Mouse (Mus musculus): ENCODE data around the gene Amigo1.

The Amigo1 gene

DNA sequence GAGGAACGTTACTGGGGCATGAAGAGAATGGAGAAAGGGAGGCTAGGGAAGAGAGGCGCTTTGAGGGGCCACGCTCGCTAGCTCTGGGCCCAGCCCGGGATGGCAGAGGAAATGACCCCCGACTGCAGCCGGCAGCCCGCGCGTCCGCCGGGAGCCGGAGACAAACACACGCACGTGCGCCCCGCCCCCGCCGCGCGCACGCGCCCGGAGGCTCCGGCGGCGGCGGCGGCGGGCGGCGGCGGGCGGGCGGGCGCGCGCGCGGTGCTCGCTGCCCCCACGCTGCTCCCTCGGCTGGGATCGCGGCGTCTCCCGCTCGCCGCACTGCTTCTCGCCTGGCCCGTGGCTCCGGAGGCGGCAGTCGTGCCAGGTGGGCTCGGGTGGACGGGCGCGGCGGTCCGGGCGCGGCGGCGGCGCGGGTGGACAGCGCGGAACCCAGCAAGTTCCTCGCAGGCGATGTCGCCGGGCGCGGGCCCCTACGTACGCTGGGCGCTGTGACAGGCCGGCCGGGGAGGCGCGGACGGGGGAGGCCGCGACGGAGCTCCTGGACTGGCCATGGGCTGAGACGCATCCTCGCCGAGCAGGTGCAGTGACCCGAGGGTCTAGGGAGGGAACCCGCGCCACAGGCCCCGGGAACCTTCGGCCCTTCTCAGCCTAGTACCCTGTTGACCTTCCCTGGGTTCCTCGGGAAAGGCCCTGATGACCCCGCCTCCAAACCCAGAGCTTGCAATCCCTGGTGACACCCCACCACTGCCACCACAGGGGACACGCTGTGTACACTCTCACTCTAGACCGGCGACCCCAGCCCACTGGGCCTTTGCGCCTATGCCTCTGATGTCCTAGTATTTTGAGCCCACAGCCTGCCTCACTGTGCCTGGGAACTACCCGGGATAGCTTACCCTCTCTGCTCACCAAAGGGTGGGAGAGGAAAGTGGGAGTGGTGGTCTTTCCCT lies at the start of gene Amigo1:
Gene Amigo1 (plus strand): TSS at position 238 of the 950 bp plus-strand sequence.
- DNase-seq (ENCODE audit: low read depth, low spot score): peak; percentile 72

DNA sequence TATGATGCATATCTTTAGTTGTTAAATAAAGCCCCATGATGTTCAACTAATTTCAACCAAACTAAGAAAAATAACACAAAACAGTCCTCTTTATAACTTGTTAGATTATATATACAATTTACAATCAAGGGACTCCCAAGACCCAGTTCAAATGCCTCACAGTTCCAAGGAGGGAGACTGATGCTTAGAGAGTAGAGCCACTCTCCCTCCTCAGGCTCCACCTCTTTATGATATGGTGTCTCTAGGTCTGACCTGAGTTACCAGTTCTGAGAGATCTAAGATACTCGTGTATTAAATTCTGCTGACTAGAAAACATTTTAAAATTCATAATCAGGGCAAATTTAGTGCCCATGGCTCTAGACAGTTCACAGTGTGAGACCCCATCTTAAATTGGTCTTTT lies 47.0 kb upstream of the Amigo1 start:
- DNase-seq (ENCODE audit: low read depth, low spot score): no peak

DNA sequence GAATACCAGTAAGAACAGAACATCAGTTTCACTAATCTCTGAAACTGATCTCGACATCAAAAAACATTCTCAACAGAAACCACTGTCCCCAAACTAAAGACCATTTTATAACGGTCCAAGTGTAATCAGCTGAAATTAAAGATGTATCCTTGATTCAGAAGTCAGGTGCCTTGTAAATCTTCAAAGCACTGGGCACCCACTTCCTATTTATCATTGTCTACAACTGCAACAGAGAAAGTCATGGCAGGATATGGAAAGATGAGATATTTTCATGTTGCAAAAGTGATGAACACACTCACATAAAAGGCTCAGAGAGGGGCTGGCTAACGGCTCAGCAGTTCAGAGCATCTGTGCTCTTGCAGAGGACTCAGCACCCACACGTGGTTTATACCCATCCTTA lies 45.3 kb upstream of the Amigo1 start:
- DNase-seq (ENCODE audit: low read depth, low spot score): no peak

DNA sequence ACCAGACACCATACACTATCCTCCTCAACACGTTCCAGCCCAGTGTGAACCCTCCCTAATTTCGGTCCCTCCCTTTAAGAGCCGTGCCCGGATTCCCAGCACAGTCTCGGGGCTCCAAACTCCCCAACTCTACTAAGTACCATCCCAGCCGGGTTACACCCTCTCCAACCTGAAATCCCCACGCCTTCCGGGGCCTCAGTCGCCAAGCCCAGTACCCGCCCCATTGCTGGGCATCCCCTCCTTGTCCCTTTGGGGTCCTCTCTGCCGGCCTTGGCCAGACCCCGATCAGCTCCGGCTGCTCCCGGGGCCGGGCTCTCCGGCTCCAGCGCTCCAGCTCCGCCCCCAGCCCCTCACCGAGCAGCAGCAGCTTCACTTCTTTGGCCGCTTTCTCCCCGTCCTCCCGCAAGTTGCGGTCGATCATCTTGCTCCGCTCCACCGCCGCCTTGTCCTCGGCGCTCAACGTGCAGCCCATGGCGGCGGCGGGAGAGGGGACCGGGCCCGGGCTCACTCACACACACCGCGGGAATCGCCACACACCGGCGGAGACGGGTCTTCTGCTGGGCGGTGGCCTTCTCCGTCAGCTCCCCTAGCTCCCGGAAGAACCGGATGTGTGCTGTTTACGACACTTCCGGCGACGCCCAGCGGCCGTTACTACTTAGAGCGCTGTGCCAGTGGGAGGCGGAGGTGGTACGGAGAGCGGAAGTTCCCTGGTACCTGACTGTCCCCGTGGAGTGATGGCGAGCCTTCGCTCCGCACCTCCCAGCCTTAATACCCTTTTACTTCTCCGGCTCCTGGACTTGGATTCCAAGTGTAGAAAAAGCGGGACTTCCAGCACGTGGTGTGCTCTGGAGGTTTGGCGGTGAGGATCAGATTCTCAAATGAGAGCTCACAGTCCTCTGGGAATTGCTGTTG lies 40.3 kb upstream of the Amigo1 start, which contains the start of gene Gnai3:
Gene Gnai3 (minus strand): TSS at position 613 of the 912 bp plus-strand sequence.
- peak; percentile 97 for DNase-seq (ENCODE audit: low read depth, low spot score)

DNA sequence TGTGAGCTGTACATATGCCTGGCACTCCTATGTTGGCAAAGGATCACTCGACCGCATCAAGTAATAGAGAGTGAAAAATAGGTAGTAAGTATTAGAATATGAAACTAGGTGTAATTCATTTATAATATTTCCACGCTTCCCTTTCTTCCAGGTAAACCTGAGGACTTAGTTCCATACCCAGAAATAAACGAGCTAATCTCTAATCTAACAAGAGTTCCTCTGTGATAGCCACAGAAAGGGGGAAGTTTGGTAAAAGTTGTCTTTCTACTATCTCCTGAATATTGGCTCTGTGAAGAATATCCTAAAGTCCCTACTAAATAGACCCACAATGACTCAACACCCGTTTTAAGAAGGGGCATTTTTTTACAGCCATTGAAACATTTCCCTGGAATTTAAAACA lies 39.5 kb upstream of the Amigo1 start:
- peak; percentile 30 for DNase-seq (ENCODE audit: low read depth, low spot score)

DNA sequence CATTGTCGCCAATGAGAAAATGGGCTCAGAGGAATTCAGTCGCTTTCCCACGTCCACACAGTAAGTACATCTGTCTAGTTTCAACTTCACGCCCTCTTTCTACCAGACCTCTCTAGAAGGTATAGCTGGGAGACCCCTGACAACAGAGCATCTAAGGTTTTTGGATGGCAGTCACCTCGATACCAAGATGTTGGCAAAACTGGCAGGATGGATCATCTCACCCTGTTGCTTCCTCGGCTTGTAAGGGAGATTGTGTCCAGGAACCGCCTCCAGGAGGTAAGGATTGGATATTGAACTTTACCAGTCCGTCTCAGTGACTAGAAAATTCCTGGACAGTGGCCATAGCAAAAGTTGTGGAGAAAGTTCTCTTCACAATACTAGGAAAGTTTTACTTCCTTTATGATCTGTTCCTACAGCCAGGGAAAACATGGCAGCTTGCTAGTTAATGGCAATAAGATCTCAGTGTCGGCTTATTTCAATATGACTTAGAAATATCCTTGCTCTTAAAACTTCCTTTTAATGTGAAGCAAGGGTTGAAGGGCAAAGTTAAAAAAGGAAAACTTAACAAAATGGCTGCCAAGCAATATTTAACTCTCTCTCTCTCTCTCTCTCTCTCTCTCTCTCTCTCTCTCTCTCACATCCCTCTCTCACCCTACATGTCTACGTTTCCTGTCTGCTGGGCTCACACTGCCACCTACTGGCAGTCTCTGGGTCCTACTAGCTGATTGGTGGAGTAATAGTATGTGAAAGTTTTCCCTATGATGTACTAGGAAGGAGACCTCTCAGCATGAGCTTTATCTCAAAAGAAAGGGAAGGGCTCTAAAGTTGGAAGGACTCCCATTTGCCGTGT lies 38.5 kb upstream of the Amigo1 start:
- peak; percentile 86 for DNase-seq (ENCODE audit: low read depth, low spot score)

DNA sequence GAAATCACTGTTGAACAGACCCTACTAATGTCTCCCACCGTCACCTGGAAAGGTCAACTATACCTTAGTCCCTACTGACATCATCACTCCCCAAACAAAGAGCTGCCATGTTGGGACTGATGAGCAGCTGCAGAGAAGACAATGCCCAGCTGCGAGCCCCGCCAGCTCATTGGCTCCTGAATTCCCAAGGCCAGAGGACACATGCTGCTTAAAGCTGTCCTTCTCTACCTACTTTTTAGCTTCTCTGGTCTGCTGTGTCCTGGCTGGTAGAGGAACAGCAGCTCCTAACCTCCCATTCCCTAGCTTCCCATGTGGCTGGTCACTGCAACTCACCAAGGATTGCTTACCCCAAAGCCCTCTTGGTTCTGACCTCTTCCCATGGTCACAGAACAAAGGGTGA lies 33.8 kb upstream of the Amigo1 start:
- no peak for DNase-seq (ENCODE audit: low read depth, low spot score)

DNA sequence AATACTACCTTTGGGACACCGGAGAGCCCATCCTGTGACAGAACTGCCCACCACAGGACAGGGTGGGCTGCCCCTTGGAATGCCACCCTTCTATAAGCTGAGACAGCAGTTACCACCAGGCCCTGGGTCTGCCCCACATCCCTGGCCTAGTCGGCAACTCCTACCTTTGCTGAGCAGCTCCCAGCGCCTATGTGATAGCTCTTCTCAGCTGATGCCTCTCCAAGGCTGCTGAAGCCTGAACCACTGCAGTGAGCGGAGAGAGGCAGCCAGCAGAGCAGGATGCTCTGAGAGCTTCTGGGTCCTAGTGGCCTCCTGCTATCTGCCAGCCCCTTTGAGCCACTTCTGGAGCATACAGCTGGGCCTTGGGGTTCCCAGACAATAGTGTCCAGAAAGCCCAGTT lies 31.5 kb upstream of the Amigo1 start, which contains the start of gene Gpr61:
Gene Gpr61 (minus strand): TSS at position 227 of the 400 bp plus-strand sequence.
- DNase-seq (ENCODE audit: low read depth, low spot score): no peak

DNA sequence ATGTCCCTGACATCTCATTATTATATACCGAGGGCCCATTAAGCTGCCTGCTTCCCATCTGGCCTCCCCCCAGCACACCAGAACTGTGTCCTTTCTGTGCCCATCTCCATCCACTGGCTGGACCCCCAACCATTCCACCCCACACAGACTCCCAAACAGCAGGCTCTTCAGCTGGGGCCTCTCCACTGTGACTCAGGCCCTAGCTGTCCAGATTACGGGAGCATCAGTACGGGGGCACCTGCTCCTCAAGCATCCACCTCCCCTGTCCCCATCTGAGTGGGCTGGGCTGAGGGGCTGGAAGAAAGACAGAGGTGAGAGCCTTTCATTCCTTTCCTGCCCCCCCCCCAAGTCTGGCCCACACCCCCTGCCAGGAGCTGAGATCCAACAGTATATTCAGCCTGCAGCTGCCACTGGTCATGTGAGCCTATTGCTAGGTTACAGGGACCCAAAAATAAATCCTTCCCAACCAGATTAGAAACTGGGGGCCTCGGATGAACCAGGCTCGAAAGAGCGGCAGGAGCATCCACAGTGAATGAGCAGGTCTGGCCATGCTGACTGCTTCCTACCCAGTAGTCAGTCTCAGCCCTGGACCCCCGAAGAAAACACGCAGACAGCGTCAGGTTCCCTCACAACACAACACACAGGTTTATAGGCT lies 27.6 kb upstream of the Amigo1 start:
- no peak for DNase-seq (ENCODE audit: low read depth, low spot score)

DNA sequence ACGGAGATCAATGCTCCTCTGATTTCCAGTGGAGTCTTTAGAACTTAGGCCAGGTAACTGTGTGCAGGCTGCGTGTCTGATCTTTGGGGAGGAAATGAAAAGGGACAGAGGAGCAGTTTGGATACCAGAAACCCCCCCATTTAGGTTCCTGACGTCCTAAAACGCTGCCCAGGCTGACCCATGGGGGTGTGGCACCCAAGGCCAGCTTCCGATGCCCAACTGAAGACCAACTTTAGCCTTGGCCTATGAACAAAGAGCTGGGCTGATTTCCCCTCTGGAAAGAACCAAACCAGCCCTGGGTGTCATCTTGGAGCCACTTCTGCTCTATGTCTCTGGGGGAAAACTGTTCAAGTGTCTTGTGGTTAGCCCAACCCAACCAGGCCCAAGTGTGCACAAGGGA lies 22.0 kb upstream of the Amigo1 start:
- no peak for DNase-seq (ENCODE audit: low read depth, low spot score)

DNA sequence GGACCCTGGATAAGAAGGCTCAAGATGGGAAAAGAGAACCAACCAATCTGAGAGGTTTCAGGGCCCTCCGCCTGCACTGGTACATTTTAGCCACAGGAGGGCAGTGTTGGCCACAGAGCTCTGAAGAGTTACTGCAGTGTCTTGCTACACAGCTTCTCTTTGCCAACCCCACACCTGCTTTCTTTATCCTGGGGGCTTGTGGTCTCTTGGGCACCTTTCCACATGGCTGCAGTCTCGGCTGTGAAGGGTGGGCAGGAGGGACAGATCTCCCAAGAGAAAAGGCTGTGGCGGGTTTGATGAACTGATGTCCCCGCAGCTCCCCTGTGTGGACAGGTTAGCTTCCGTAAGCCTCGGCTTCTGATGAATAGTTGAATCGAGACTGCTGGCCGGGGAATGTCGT lies 21.3 kb upstream of the Amigo1 start:
- DNase-seq (ENCODE audit: low read depth, low spot score): peak; percentile 77

DNA sequence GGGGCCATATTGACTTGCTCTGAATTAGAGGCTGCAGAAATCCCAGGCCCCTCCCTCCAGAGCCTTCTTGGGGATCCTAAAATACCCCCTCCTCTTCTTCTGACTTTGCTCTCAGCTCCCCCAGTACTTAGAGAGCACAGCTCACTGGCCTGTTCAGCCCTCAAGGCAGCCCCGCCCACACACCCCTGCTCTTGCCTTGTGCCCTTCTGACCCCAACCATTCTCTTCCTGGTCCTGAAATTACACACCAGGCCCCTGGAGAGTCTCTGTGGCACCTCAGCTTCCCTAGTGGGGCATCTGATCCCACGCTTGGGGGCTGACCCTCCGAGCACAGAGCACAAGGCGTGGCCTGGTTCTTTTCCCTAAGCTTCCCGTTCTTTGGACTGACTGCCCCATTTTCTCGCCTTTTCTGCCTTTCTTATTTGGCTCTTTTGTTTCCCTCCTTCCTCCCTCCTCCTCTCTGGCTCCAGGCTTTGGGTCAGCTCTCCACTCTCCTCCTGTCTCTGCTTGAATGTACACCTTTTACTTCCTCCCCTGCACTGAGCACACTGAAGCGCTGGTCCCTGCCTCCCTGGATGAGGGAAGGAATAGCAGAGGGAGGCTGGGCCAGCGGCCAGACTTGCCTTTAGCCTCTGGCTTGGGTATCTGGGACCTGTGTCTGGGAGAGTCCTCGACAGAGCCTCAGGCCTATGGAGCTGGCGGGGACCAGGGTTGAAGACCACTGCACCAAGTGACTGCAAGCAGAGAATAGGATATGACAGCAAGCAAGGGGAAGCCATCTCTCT lies 20.4 kb upstream of the Amigo1 start:
- no peak for DNase-seq (ENCODE audit: low read depth, low spot score)

DNA sequence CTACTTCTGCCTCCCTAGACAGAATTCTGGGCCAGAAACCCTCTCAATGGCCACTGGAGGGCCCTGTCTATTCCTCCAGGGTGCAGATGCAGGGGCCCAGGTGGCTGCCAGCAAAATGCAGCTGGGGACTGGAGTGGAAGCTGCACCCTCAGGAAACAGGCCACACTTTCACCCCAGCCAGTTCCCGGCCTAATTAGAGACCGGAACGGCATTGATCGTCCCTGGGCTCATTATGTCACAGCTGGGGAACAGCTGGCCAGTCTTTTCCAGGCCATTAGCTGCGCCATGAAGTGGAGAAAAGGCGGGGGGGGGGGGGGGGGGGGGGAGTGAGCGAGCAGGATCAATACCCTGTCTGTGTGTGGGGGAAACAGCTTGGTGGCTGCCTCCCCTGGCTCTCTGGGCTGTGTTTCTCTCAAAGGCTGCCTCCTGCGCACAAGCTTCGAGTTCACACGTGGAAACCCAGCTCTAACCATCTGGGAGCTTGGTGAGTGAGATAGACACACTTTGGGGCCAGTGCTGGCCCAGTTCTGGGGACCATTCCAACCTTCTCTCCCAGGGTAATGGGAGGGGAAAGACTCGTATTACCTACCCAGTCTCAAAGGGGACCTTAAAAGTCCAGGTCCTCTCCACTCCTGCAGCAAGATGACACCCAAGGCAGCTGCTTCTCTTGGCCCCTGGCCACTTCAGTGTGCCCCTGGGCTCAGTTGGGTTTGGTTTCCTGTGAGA lies 19.5 kb upstream of the Amigo1 start:
- peak; percentile 82 for DNase-seq (ENCODE audit: low read depth, low spot score)

DNA sequence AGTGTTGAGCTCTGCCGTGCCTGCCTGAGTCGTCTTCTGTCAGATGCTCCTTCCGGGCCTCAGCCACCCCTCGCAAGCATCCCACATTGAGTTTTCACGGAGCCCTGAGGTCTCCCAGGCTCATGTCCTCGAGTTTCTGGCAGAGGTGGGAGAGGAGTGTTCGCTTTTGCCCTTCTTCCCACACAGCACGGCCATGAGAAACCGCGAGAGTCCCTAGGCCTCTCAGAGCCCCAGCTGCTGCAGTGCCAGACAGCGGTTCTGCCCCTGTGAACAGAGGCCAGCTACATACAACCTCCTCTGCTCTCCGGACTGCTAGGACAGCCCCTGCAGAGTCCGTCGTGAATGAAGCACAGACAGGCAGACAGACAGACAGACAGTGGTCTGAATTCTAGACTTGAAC lies 18.6 kb upstream of the Amigo1 start:
- DNase-seq (ENCODE audit: low read depth, low spot score): no peak

DNA sequence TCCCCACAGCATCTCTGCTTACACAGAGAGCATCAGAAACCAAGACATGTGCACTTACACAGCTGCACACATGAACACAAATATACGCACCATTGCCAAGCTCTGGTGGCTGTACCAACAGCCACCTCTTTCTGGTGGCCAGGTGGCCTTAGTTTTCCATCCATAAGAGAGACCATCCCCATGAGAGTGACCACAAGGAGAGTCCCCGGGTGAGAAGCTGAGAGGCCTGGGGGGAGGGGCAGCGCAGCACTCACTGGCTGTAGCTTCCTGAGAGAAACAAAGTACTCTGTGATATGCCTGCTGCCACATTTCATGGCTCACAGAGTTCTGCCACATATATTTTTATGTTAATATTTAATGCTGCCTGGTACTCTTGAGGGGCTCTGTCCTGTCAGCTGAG lies 16.9 kb upstream of the Amigo1 start:
- DNase-seq (ENCODE audit: low read depth, low spot score): no peak

DNA sequence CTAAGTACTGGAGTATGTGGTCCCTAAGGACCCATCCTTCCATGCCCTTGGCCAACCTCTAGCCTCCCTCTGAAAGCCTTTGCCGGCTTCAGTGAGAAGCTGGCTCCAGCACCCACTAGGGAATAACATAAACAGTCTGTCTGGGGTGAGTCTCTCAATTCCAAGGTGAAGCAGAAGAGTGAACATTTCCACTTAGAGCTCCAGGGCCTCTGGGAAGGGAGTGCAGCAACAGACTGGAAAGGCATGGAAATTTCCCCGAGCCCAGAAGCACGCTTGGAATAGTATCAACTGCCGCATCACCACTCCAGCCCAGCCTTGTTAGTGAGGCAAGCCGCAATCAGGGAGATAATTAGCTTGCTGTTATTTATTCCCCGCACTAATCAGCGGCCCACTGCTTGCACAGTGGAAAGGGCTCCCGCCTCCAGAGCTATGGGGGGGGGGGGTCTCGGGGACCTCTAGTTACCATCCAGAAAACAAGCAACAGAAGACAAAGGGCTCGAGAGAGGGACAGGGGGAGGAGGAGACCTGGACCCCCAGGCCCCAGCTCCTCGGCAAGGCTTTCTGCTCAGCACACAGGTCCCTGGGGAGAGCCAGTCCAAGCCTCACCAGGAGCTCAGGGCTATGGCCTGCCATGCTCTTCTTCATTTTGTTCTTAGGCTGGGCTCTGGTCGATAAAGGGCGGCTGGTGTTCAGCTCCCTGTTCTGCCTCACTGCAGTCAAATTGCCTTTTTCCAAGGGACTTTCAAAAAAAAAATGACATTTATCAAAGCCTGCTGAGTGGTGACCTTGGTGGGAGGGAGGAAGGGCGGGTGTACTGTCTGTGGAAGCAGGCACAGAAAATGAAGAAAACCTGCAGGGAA lies 11.2 kb upstream of the Amigo1 start:
- no peak for DNase-seq (ENCODE audit: low read depth, low spot score)

DNA sequence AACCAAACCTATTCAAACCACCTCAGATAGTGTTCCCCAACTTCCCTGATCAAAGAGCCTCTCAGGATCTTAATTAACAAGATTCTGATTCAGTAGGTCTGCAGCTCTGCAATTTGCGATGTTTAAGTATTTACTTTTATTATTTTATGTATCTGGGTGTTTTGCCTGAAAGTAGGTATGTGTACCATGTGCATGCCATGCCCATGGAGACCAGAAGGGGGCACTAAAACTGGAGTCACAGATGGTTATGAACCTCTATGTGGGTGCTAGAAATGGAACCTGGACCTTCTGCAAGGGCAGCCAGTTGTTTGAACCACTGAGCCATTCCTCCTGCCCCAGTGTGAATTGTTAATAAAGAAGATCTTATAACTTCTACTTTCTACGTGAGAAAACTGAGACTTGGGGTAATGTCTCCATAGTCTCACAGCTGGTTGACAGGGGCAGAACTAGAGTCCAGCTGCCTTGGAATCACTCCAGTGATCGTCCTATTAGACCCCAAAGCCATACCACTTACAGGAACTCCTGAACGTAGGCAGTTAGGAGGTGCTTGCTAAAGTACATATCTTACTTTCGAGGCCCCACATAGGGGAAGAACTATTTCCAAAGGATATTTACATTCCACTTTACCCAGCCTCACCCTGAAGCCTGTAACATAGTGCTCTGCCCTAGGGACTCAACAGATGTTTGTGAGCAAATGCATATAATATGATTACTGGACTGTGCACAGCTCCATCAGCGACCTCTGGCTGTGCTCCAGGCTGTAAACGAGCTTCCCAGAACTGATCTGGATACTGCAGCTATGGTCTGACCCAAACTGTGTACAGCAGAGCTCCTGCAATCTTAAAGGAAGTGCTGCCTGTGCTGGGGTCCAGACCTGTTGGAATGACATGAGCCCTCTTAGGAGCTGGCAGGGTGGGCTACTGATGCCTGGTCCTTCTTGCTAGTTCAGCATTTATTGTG lies 7.1 kb upstream of the Amigo1 start:
- no peak for DNase-seq (ENCODE audit: low read depth, low spot score)

Data from A20 (cell line).